Mouse (Mus musculus) CH12.LX (cell line): ENCODE results near the gene Dnajc30. TPM values are rescaled to one million over a fixed set of nuclear protein-coding genes. Genes with fewer than 3 reads are reported as not detected.

Experiments used
- DNase-seq: peaks from one replicate; pipeline ENCODE4 v3.0.0-alpha.2; 2013; ENCODE audit errors: extremely low read depth
- H3K27ac ChIP-seq: 2 replicates; pipeline ENCODE4 v1.5.1; 2012; ENCODE audit warnings: low read depth, mild to moderate bottlenecking, control low read depth, moderate library complexity; ENCODE audit not compliant: insufficient read depth
- H3K27me3 ChIP-seq: replicated peaks from 2 replicates; pipeline ENCODE3; 2012; ENCODE audit warnings: inconsistent platforms
- H3K36me3 ChIP-seq, 2 experiments: replicated peaks in 1 of 2; 2 replicates each; pipeline versions ENCODE3 to v1.6.1; 2012; ENCODE audit warnings: inconsistent platforms in 1 of 2, low read length in 1 of 2, mild to moderate bottlenecking in 1 of 2, mixed read lengths in 1 of 2, moderate library complexity in 1 of 2; ENCODE audit not compliant: control insufficient read depth in 1 of 2, insufficient read depth in 1 of 2
- H3K4me1 ChIP-seq, 2 experiments: 2 replicates each; pipeline ENCODE4 v1.6.1; 2012; ENCODE audit warnings: inconsistent platforms in 1 of 2, moderate library complexity in 1 of 2; ENCODE audit not compliant: insufficient read depth in 2 of 2, control insufficient read depth in 1 of 2
- H3K4me2 ChIP-seq: 2 replicates; pipeline ENCODE4 v1.6.1; 2012; ENCODE audit warnings: low read depth, mild to moderate bottlenecking, control low read depth; ENCODE audit not compliant: poor library complexity, insufficient read depth, severe bottlenecking
- H3K4me3 ChIP-seq, 3 experiments: fragments of 150-350 bp in 1 of 3; sonication (generic) in 1 of 3; replicated peaks in 1 of 3; 2 replicates each; pipeline versions ENCODE3 to v1.5.1; 2011 to 2012; ENCODE audit warnings: low read depth in 2 of 3, low read length in 2 of 3, mild to moderate bottlenecking in 2 of 3, moderate library complexity in 2 of 3, control low read depth in 1 of 3, improper control_type of control experiment in 1 of 3, inconsistent platforms in 1 of 3, mixed read lengths in 1 of 3; ENCODE audit not compliant: poor library complexity in 1 of 3
- H3K79me2 ChIP-seq: replicated peaks from 2 replicates; pipeline ENCODE4 v1.6.1; 2012; ENCODE audit warnings: mild to moderate bottlenecking, moderate library complexity; ENCODE audit not compliant: control insufficient read depth, poor library complexity, insufficient read depth, severe bottlenecking; ENCODE audit errors: extremely low read depth
- H3K9ac ChIP-seq: 2 replicates; pipeline ENCODE4 v1.6.1; 2012; ENCODE audit warnings: low read depth, mild to moderate bottlenecking, control low read depth, moderate library complexity; ENCODE audit not compliant: insufficient read depth
- H3K9me3 ChIP-seq: replicated peaks from 2 replicates; pipeline ENCODE3; 2012; ENCODE audit warnings: low read length, inconsistent platforms, mixed read lengths
- CHD1 ChIP-seq: IDR thresholded peaks from 2 replicates; pipeline ENCODE4 v1.6.1; 2012; ENCODE audit warnings: low read depth, low read length, improper control_type of control experiment, inconsistent platforms
- CTCF ChIP-seq, 2 experiments: IDR thresholded peaks in 1 of 2; conservative IDR thresholded peaks in 1 of 2; 2 replicates each; pipeline ENCODE4 v1.5.1; 2011 to 2012; ENCODE audit warnings: low read depth in 2 of 2, low read length in 2 of 2, improper control_type of control experiment in 1 of 2, inconsistent platforms in 1 of 2, mild to moderate bottlenecking in 1 of 2, moderate library complexity in 1 of 2
- JUN ChIP-seq: IDR thresholded peaks from 2 replicates; pipeline ENCODE4 v1.6.1; 2011; ENCODE audit warnings: low read depth, mild to moderate bottlenecking, low read length, improper control_type of control experiment, moderate library complexity; ENCODE audit not compliant: insufficient read depth
- KAT2A ChIP-seq: IDR thresholded peaks from 2 replicates; pipeline ENCODE4 v1.6.1; 2012; ENCODE audit warnings: low read length, improper control_type of control experiment, inconsistent platforms; ENCODE audit not compliant: insufficient replicate concordance
- MAX ChIP-seq: IDR thresholded peaks from 2 replicates; pipeline ENCODE4 v1.6.1; 2011; ENCODE audit warnings: low read length, improper control_type of control experiment
- MEF2A ChIP-seq: IDR thresholded peaks from 2 replicates; pipeline ENCODE4 v1.6.1; 2014; ENCODE audit warnings: low read depth, mild to moderate bottlenecking, inconsistent platforms, low read length, improper control_type of control experiment, borderline replicate concordance
- RAD21 ChIP-seq: IDR thresholded peaks from 2 replicates; pipeline ENCODE4 v1.6.1; 2011; ENCODE audit warnings: low read depth, mild to moderate bottlenecking, low read length, improper control_type of control experiment, moderate library complexity
- SMC3 ChIP-seq: IDR thresholded peaks from 2 replicates; pipeline ENCODE4 v1.6.1; 2011; ENCODE audit warnings: low read depth, low read length, improper control_type of control experiment
- TBP ChIP-seq: conservative IDR thresholded peaks from 2 replicates; pipeline ENCODE4 v1.6.1; 2011; ENCODE audit warnings: low read depth, low read length, improper control_type of control experiment
- TCF12 ChIP-seq: IDR thresholded peaks from 2 replicates; pipeline ENCODE4 v1.6.1; 2014; ENCODE audit warnings: low read depth, mild to moderate bottlenecking, inconsistent platforms, low read length, improper control_type of control experiment
- UBTF ChIP-seq: IDR thresholded peaks from 2 replicates; pipeline ENCODE4 v1.6.1; 2012; ENCODE audit warnings: low read depth, mild to moderate bottlenecking, inconsistent platforms, low read length, improper control_type of control experiment, moderate library complexity
- USF1 ChIP-seq: IDR thresholded peaks from 2 replicates; pipeline ENCODE4 v1.6.1; 2014; ENCODE audit warnings: low read depth, mild to moderate bottlenecking, inconsistent platforms, low read length, improper control_type of control experiment
- dilution Hi-C: fragments of 300-500 bp; cut with MboI; formaldehyde crosslinking; loops from 2 replicates; pipeline ENCODE4 v1.14.3; 2020; ENCODE audit warnings: low sequenced_read_pairs; ENCODE audit not compliant: extremely low pct_unique_long_range_greater_than_20kb, extremely low pct_ligation_motif_present
- in situ Hi-C: fragments of 300-500 bp; cut with MboI; formaldehyde crosslinking; loops from 3 replicates; pipeline ENCODE4 v1.14.3; 2019; ENCODE audit warnings: low sequenced_read_pairs, low pct_ligation_motif_present, low pct_unique_long_range_greater_than_20kb, mixed read lengths
- polyA plus RNA-seq: library from polyadenylated mRNA; unstranded; fragments of >175 nt; gene quantifications from 2 replicates; pipeline ENCODE4 v1.2.1, GENCODE M21; 2012; ENCODE audit warnings: low read depth; ENCODE audit not compliant: insufficient read length
- total RNA-seq, 2 experiments: library from RNA; depleted of rRNA; stranded (reverse); fragments of 300-350 nt in 1 of 2; fragments of >200 nt in 1 of 2; gene quantifications; 2 replicates each; pipeline ENCODE4 v1.2.3; 2012 to 2014

The Dnajc30 gene
- total and polyA plus RNA-seq, 3 experiments, result 4.9 to 9.6 (median 7.2) TPM

DNA sequence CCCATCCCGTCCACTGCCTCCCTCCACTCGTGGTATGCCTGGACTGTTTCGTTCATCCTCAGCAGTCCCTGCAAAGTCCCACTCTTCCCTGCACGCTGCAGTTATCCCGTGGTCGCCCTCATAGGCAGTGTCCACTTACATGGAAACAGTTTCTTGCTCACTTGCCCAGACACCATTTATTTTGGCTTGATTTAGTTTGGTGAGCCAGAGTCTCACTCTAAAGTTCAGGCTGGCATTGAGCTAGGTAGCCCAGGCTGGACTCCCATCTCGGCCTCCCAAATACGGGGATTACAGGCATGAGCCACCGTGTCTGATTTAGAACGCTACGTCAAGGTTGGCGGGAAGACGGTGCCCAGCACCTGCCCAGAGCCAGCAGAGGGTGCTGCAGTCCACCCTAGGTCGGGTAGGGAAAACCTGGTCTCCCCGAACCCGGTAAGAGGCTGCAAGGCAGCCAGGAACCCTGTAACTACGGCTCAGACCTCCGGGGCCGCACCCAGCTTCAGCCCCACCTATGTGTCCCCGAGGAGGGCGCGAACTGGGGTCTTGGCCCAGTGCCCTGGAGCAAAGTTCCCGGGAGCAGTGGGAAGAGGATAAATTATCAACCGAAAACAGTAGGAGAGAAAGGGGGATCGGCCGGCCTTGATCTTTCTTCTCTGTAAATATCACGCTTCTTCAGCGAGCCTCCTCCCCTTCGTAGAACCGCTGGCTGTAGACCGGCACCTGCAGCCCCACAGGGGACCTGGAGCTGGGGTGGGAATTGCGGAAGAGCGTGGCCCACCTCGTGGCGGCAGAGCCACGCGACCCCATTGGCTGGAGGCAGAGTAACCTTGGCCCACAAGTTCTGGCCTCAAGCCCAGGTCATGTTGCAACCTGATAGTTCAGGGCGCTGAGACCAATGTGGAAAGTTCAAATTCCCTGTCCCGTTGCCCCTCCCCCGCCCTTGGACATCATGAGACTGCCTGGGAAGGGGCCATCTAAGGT, 43.8 kb downstream of the Dnajc30 start:
- Histone ChIP-seq H3K79me2 (no peaks in the 10 kb centered on the region), H3K4me3 (no peak overlapping the region), H3K27ac (no peak overlapping the region), H3K9me3 (peaks cover 20% of the 10 kb centered on the region), H3K27me3 (peaks cover 83% of the 10 kb centered on the region), H3K9ac (no peak overlapping the region), H3K36me3 (no peaks in the 10 kb centered on the region), H3K4me2 (no peak overlapping the region), H3K4me1 (no peaks in the 10 kb centered on the region)
- dilution Hi-C loops (no loop called here), in situ Hi-C loops (loop anchor here (25.0 kb wide), 1 partner anchor 196 kb away; the partner anchor contains the start of genes Cldn13 and Tmem270)
- TF ChIP-seq RAD21 (peak; percentile 11), USF1 (no peak), SMC3 (peak; percentile 13; the same call in 1 of the 2 replicates), KAT2A (no peak), CTCF (conservative IDR thresholded peaks at IDR 0.05 in 1 of 2, IDR thresholded peaks at IDR 0.05 in 1 of 2; ENCODE audit: low read depth in 2 of 2, low read length in 2 of 2) (peak in 1 of 2 experiments; percentile 46; a peak in 2 of 4 replicates)
- no peak for DNase-seq

DNA sequence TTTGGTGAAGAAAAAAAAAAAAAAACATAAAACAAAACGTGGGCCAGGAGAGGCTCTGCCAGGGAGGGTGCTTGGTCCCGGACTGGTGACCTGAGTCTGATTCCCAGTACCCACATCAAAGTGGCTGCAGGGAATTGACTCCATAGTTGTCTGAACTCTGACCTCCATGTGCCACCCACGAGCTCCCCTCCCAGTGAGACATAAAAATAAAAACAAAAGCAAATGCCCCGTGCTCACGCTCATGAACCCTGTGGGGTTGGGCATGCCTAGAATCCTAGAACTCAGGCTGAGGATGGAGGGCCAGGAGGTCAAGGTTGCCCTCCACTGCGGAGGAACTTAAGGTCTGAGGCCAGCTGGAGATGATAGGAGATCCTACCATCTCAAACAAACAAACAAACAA, 45.0 kb downstream of the Dnajc30 start:
- no peaks in the 10 kb centered on the region for H3K4me1 ChIP-seq
- H3K27me3 ChIP-seq, result peaks cover 80% of the 10 kb centered on the region
- dilution Hi-C loops (no loop called here), in situ Hi-C loops (loop anchor here (25.0 kb wide), 1 partner anchor 197 kb away; the partner anchor contains the start of genes Cldn13 and Tmem270)
- no peak overlapping the region for H3K27ac ChIP-seq
- no peak overlapping the region for H3K4me2 ChIP-seq
- peaks cover 18% of the 10 kb centered on the region for H3K9me3 ChIP-seq
- no peaks in the 10 kb centered on the region for H3K79me2 ChIP-seq
- no peak for TF ChIP-seq MAX
- TF ChIP-seq TBP, result no peak
- TF ChIP-seq UBTF, result no peak
- TF ChIP-seq MEF2A, result no peak
- no peak for TF ChIP-seq CHD1
- no peak for TF ChIP-seq JUN
- TF ChIP-seq USF1, result no peak
- no peak for TF ChIP-seq SMC3
- no peak for TF ChIP-seq TCF12
- no peak for TF ChIP-seq CTCF (conservative IDR thresholded peaks at IDR 0.05 in 1 of 2, IDR thresholded peaks at IDR 0.05 in 1 of 2; ENCODE audit: low read depth in 2 of 2, low read length in 2 of 2)
- DNase-seq, result no peak
- H3K4me3 ChIP-seq, result no peak overlapping the region
- H3K36me3 ChIP-seq, result no peaks in the 10 kb centered on the region
- no peak overlapping the region for H3K9ac ChIP-seq
